Mouse (Mus musculus) midbrain, postnatal 0 days (tissue): ENCODE measurements around the gene Tns1. TPM values are rescaled to one million over a fixed set of nuclear protein-coding genes. Genes with fewer than 3 reads are reported as not detected.
"Not testable (repeated sequence)": the region's sequence is repeated elsewhere in the genome, so short reads cannot be mapped to it uniquely, and the experiment has no call there.

Experiments used
- ATAC-seq: fragments of 200-750 bp; cut with Nextera tagmentation; 2 replicates; pipeline ENCODE4 v1.8.0; 2017; ENCODE audit warnings: moderate number of reproducible peaks, mild to moderate bottlenecking, moderate TSS enrichment, moderate library complexity; ENCODE audit not compliant: low FRiP score
- DNase-seq: peaks from one replicate; pipeline ENCODE4 v3.0.0-alpha.2; 2015; ENCODE audit warnings: low spot score
- H3K27ac ChIP-seq: fragments of 300-500 bp; sonication (generic); 2 replicates; pipeline ENCODE4 v1.5.1; 2014; ENCODE audit warnings: low read depth, mild to moderate bottlenecking, low read length, mixed read lengths
- H3K27me3 ChIP-seq: fragments of 300-500 bp; sonication (generic); 2 replicates; pipeline ENCODE4 v1.6.1; 2014; ENCODE audit warnings: low read length, control low read depth, mixed read lengths; ENCODE audit not compliant: insufficient read depth
- H3K36me3 ChIP-seq: fragments of 300-500 bp; sonication (generic); 2 replicates; pipeline ENCODE4 v1.6.1; 2014; ENCODE audit warnings: low read length, control low read depth, mixed read lengths; ENCODE audit not compliant: insufficient read depth
- H3K4me1 ChIP-seq: fragments of 300-500 bp; sonication (generic); 2 replicates; pipeline ENCODE4 v1.6.1; 2014; ENCODE audit warnings: mild to moderate bottlenecking, control low read depth, antibody characterized with exemption, low read length, mixed read lengths; ENCODE audit not compliant: insufficient read depth
- H3K4me2 ChIP-seq: fragments of 300-500 bp; sonication (generic); 2 replicates; pipeline ENCODE4 v1.6.1; 2014; ENCODE audit warnings: low read depth, mild to moderate bottlenecking, low read length, mixed read lengths; ENCODE audit not compliant: poor library complexity, severe bottlenecking
- H3K4me3 ChIP-seq: fragments of 300-500 bp; sonication (generic); 2 replicates; pipeline ENCODE4 v1.5.1; 2014; ENCODE audit warnings: low read depth, mild to moderate bottlenecking, low read length, moderate library complexity
- H3K9ac ChIP-seq: fragments of 300-500 bp; sonication (generic); replicated peaks from 2 replicates; pipeline ENCODE4 v1.6.1; 2014; ENCODE audit warnings: mild to moderate bottlenecking, low read length, moderate library complexity, mixed read lengths; ENCODE audit not compliant: poor library complexity, severe bottlenecking
- H3K9me3 ChIP-seq: fragments of 300-500 bp; sonication (generic); 2 replicates; pipeline ENCODE4 v1.6.1; 2016; ENCODE audit warnings: low read length, control low read depth
- CTCF ChIP-seq: IDR thresholded peaks from 2 replicates; pipeline ENCODE4 v1.5.1; 2016; ENCODE audit warnings: antibody characterized with exemption, mild to moderate bottlenecking
- WGBS: fragments of 180-500 bp; shearing (Covaris S2); extraction: QIAGEN DNeasy Blood & Tissue Kit; methylation state at CpG from one replicate; pipeline ENCODE4 v1.1.7; 2014; 5-methylcytosine and 5-hydroxymethylcytosine counted together
- polyA plus RNA-seq: library from polyadenylated mRNA; unstranded; fragments of >200 nt; fragmentation: Nextera tagmentation; extraction: Ambion mirVana; gene quantifications from 2 replicates; pipeline ENCODE4 v1.2.1, GENCODE M21; 2015
- total RNA-seq: library from RNA; depleted of rRNA; stranded (reverse); fragments of >200 nt; gene quantifications from 2 replicates; pipeline ENCODE4 v1.2.3, GENCODE M21; 2014; rRNA removed

Tns1 gene
- total RNA-seq, result 22.5 and 31.5 TPM in 2 replicates
- polyA plus RNA-seq, result 9.8 and 10.2 TPM in 2 replicates

DNA sequence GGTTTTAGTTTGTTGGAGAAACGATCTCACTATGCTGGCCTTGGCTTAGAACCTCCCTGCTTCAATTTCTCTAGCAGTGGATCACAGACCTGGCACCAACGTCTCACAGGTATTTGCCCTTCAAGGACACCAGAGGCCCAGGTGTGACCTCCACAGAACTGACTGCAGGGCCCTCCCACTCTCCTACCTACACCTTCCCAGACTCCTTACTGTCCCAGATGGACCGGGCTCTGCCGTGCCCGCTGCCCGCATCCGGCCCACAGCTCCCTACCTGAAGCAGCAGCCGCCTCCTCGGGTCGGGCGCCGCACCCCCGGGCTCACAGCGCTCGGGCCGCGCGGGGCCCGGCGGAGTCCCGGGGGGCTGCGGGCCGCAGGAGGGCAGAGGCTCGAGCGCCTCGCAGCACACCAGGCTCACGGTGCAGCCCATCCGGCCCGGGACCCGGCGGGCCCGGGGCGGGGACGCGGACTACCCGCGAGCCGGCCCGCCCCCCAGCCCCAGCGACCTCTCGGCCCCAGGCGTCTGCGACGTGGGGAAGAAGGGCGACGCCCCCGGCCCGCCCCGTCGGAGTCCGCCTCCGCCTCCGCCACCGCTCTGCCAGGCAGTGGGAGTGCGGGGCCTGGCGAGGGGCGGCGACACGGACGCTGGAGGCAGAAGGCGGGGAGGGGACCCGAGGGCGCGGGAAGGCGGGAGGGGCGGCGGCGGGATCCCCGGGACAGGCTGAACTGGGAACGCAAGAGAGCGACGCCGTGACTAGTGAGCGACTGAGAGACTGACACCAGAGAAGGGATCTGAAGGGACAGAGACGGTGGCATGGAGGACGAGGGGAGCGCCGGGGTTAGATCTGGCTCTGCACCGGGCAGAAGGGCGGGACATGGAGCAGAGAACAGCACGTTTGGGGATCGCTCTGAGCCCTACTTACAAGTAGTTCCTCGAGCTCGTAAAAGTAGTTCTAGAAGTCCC, at the start of gene Tns1:
Gene Tns1, minus strand, starts transcription at position 429 of the 961 bp plus-strand sequence.
- Histone ChIP-seq H3K27ac (no peak within 1 kb of the TSS), H3K36me3 (no peaks in the 10 kb centered on the region), H3K4me1 (no peaks in the 10 kb centered on the region), H3K9me3 (no peaks in the 10 kb centered on the region), H3K9ac (peak within 1 kb of the TSS; percentile 50; the same call in 1 of the 2 replicates), H3K27me3 (peaks cover 24% of the 10 kb centered on the region), H3K4me3 (peak within 1 kb of the TSS; percentile 42), H3K4me2 (peak within 1 kb of the TSS; percentile 81)
- TF ChIP-seq CTCF, result no peak
- ATAC-seq (peak; percentile 24; the same call in 1 of the 2 replicates), DNase-seq (no peak)
- under 1% methylated on average over 70 of the region's 84 CpGs for WGBS

DNA sequence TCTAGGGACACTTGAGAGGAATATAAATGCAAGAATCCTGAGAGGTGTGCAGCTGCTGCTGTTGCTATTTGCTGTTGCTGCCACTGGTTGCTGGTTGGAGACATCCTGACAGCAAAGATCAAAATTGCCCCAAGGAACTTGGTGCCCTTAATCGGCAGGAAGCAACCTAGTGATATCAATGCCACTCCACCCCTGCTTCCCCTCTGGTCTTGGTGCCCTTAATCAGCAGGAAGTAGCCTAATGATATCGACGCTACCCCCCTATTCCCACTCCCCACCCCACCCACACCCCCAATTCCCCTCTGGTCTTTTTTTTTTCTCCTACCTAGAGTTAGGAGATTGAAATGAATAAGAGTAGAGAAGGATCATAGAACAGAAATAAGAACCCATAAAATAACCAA, 48.5 kb upstream of the Tns1 start:
- Histone ChIP-seq H3K4me1 (no peaks in the 10 kb centered on the region), H3K27me3 (no peaks in the 10 kb centered on the region), H3K4me3 (no peak overlapping the region), H3K9ac (no peak overlapping the region), H3K4me2 (no peak overlapping the region), H3K9me3 (no peaks in the 10 kb centered on the region), H3K36me3 (no peaks in the 10 kb centered on the region), H3K27ac (no peak overlapping the region)
- no peak for TF ChIP-seq CTCF
- no peak for DNase-seq
- WGBS, result 86% methylated on average over 3 of the region's 3 CpGs
- ATAC-seq, result no peak

DNA sequence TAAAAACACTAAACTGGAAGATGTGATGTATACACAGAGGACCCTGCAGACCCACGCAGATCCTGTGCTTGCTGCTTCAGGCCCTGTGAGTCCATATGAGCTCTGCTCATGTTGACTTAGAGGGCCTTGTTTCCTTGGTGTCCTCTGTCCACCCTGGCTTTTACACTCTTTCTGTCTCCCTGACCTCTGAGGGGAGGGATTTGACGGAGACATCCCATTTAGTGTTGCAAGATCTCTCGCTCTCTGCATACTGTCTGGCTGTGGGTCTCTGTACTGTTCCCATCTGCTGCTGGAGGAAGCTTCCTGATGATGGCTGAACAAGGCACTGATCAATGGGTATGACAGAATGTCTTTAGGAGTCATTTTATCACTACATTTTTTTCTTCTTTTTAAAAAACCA, 45.5 kb upstream of the Tns1 start:
- 88% methylated on average over 3 of the region's 3 CpGs for WGBS
- Histone ChIP-seq H3K4me2 (no peak overlapping the region), H3K4me1 (no peaks in the 10 kb centered on the region)

DNA sequence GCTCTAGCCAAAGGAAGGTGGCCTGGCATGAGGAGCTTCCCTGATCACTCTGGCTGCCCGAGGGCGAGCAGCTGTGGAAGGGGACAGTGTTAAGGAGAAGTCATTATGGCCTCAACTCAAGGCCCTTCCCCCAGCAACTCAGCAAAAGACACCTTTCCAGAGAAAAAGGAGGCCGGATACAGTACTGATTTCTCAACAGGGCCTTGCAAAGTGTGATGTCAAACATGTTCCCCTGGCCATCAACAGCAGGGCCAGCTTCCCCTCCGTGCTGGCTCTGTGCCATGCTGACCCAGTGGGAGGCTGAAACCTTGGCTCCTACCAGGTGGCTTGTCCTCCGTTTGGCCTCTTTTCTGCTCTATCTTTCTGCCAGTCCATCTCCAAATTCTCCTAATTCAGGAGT, 42.9 kb upstream of the Tns1 start:
- 82% methylated on average over 5 of the region's 5 CpGs for WGBS
- no peak for DNase-seq
- H3K9ac ChIP-seq, result no peak overlapping the region

More for the DNA sequence above, 45.5 kb upstream of the Tns1 start:
- H3K36me3 ChIP-seq, result no peaks in the 10 kb centered on the region
- no peak for ATAC-seq
- H3K27ac ChIP-seq, result no peak overlapping the region
- no peak for DNase-seq
- H3K4me3 ChIP-seq, result no peak overlapping the region
- H3K9me3 ChIP-seq, result no peaks in the 10 kb centered on the region
- no peak overlapping the region for H3K9ac ChIP-seq
- no peak for TF ChIP-seq CTCF
- H3K27me3 ChIP-seq, result no peaks in the 10 kb centered on the region

DNA sequence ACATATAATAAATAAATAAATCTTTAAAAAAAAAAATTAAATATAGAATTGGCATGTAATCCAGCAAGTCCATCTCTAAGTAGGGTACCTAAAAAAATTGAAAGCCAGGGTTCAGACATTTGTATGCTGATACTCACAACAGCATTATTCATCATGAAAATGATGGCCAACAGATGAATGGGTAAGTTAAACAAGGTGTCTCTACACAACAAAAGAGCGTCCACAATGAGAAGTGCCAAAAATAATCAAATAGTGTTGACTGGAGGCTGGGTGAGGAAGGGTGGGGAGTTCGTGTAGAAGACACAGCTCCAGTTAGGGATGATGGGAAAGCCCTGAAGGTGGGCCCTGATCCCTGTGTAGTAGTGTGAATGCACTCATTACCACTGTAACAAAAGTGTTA, 35.8 kb upstream of the Tns1 start:
- DNase-seq (no peak), ATAC-seq (no peak)
- no peaks in the 10 kb centered on the region for H3K4me1 ChIP-seq
- 72% methylated on average over 2 of the region's 2 CpGs for WGBS
- H3K27me3 ChIP-seq, result no peaks in the 10 kb centered on the region
- H3K9ac ChIP-seq, result no peak overlapping the region
- H3K36me3 ChIP-seq, result no peaks in the 10 kb centered on the region
- H3K27ac ChIP-seq, result no peak overlapping the region
- no peaks in the 10 kb centered on the region for H3K9me3 ChIP-seq
- TF ChIP-seq CTCF, result no peak
- H3K4me2 ChIP-seq, result no peak overlapping the region
- no peak overlapping the region for H3K4me3 ChIP-seq

More for the DNA sequence above, 42.9 kb upstream of the Tns1 start:
- Histone ChIP-seq H3K4me3 (no peak overlapping the region), H3K36me3 (no peaks in the 10 kb centered on the region), H3K4me2 (no peak overlapping the region), H3K9me3 (no peaks in the 10 kb centered on the region), H3K27ac (no peak overlapping the region), H3K27me3 (no peaks in the 10 kb centered on the region), H3K4me1 (no peaks in the 10 kb centered on the region)
- no peak for TF ChIP-seq CTCF
- no peak for ATAC-seq

DNA sequence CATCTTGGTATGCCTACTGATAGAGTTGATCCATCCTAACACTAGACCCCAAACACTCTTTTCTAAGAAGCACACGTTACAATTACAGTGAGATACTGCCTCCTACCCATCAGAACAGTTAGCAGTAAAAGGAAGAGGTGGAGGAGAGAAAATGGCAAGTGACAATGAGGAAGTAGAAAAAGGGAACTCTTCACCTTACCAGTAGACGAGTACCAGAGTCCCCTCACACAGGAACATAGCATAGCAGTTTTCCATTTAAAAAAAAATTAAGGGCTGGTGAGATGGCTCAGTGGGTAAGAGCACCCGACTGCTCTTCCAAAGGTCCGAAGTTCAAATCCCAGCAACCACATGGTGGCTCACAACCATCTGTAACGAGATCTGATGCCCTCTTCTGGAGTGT, 35.4 kb upstream of the Tns1 start:
- H3K4me2 ChIP-seq, H3K9me3 ChIP-seq, H3K27ac ChIP-seq, H3K9ac ChIP-seq, ATAC-seq, H3K27me3 ChIP-seq, H3K4me1 ChIP-seq, DNase-seq, H3K36me3 ChIP-seq, H3K4me3 ChIP-seq: not testable (repeated sequence)
- WGBS, result 80% methylated on average over 4 of the region's 5 CpGs
